Mouse (Mus musculus) limb, embryonic 12.5 days (tissue): Measurements from ENCODE around the gene Hmg20a. TPM values are rescaled to one million over a fixed set of nuclear protein-coding genes. Genes with fewer than 3 reads are reported as not detected.
A peak's percentile ranks its signal among the peaks of the same experiment; 100 is the strongest.

Source experiments
- ATAC-seq: fragments of 200-750 bp; cut with Nextera tagmentation; 2 replicates; pipeline ENCODE4 v1.8.0; 2017; ENCODE audit warnings: low read depth, moderate TSS enrichment; ENCODE audit not compliant: insufficient number of reproducible peaks, insufficient read depth, low FRiP score, low TSS enrichment
- H3K27ac ChIP-seq: fragments of 300-500 bp; sonication (generic); 2 replicates; pipeline ENCODE4 v1.5.1; 2016; ENCODE audit warnings: mild to moderate bottlenecking, moderate library complexity
- H3K27me3 ChIP-seq: fragments of 300-500 bp; sonication (generic); 2 replicates; pipeline ENCODE4 v1.6.1; 2016; ENCODE audit warnings: mild to moderate bottlenecking, moderate library complexity
- H3K36me3 ChIP-seq: fragments of 300-500 bp; sonication (generic); 2 replicates; pipeline ENCODE4 v1.6.1; 2016; ENCODE audit warnings: mild to moderate bottlenecking, moderate library complexity
- H3K4me1 ChIP-seq: fragments of 300-500 bp; sonication (generic); replicated peaks from 2 replicates; pipeline ENCODE4 v1.6.1; 2016
- H3K4me2 ChIP-seq: fragments of 300-500 bp; sonication (generic); 2 replicates; pipeline ENCODE4 v1.6.1; 2016; ENCODE audit warnings: mild to moderate bottlenecking, moderate library complexity
- H3K4me3 ChIP-seq: fragments of 300-500 bp; sonication (generic); replicated peaks from 2 replicates; pipeline ENCODE4 v1.5.1; 2016; ENCODE audit warnings: mild to moderate bottlenecking
- H3K9ac ChIP-seq: fragments of 300-500 bp; sonication (generic); replicated peaks from 2 replicates; pipeline ENCODE4 v1.6.1; 2016; ENCODE audit warnings: mild to moderate bottlenecking, moderate library complexity
- H3K9me3 ChIP-seq: fragments of 300-500 bp; sonication (generic); 2 replicates; pipeline ENCODE4 v1.6.1; 2016; ENCODE audit warnings: mild to moderate bottlenecking, moderate library complexity
- WGBS: fragments of 180-500 bp; shearing (Covaris S2); methylation state at CpG from one replicate; pipeline ENCODE4 v1.1.7; 2016; 5-methylcytosine and 5-hydroxymethylcytosine counted together
- polyA plus RNA-seq: library from polyadenylated mRNA; unstranded; fragments of >200 nt; fragmentation: Nextera tagmentation; extraction: Ambion mirVana; gene quantifications from 2 replicates; pipeline ENCODE4 v1.2.1, GENCODE M21; 2016

Hmg20a gene
- polyA plus RNA-seq, result 72.9 and 75.5 TPM in 2 replicates

DNA sequence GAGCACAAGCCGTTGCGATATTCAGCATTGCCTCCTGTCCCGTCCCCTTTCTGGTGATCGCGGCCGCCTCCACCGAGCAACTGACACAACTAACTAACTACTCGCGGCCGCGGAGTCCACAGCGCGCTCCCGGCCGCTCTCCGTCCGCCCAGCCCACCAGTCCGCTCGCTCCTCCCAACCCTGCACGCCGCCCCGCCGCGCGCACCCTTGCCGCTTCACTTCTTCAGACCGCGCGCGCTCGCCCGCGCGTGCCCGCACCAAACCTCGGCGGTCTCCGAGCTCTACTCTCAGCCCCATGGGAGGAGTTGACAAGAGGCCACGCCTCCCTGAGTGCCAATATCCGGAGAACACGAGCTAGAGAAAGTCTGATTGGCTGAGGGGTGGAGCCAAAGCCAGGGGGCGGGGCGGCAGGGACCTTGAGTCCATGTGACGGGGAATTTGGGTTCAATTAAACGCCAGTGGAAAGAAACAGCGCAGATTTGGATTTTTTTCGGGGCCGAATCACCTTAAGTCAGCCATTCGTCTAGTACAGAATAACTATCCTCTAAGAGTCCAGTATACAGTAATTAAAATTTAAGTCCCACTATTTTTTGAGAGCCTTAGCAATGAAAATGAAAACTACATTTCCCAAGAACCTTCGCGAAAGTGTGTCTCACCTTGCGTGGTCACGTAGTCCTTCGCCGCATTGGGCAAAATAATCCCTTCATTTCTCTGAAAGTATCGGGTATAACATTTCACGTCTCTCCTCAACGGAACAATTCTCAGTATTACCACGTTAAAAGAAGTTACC, at the start of gene Hmg20a, which contains the start of gene Peak1:
Gene Hmg20a, plus strand, starts transcription at position 662 of the 790 bp plus-strand sequence.
Gene Peak1, minus strand, starts transcription at position 120 of the 790 bp plus-strand sequence.
- Histone ChIP-seq H3K27me3 (no peaks in the 10 kb centered on the region), H3K36me3 (no peaks in the 10 kb centered on the region), H3K27ac (peak within 1 kb of the TSS; percentile 95), H3K9ac (peak within 1 kb of the TSS; percentile 86), H3K9me3 (no peaks in the 10 kb centered on the region), H3K4me2 (peak within 1 kb of the TSS; percentile 67), H3K4me3 (peak within 1 kb of the TSS; percentile 74), H3K4me1 (peaks cover 23% of the 10 kb centered on the region)
- under 1% methylated on average over 58 of the region's 59 CpGs for WGBS
- peak; percentile 94 for ATAC-seq

- Histone ChIP-seq H3K4me3 (no peak overlapping the region), H3K4me1 (0 out of 2 replicates have a peak, but pooled peaks cover 4% of the 10 kb centered on the region), H3K36me3 (no peaks in the 10 kb centered on the region), H3K9me3 (no peaks in the 10 kb centered on the region), H3K27me3 (no peaks in the 10 kb centered on the region), H3K9ac (no peak overlapping the region), H3K27ac (peak overlapping the region; percentile 35; the same call in 1 of the 2 replicates), H3K4me2 (no peak overlapping the region)
- WGBS, result 61% methylated on average over 3 of the region's 3 CpGs
- ATAC-seq, result no peak
These were observed 49.6 kb upstream of the Hmg20a start for GRCm38 (mm10) chr9:56368814-56369213.

- H3K4me3 ChIP-seq, result no peak overlapping the region
- H3K4me1 ChIP-seq, result 0 out of 2 replicates have a peak, but pooled peaks cover 4% of the 10 kb centered on the region
- H3K36me3 ChIP-seq, result no peaks in the 10 kb centered on the region
- no peak for ATAC-seq
- H3K27ac ChIP-seq, result no peak overlapping the region
- H3K9me3 ChIP-seq, result no peaks in the 10 kb centered on the region
- WGBS, result 77% methylated on average over 5 of the region's 5 CpGs
- H3K9ac ChIP-seq, result no peak overlapping the region
- H3K27me3 ChIP-seq, result no peaks in the 10 kb centered on the region
- no peak overlapping the region for H3K4me2 ChIP-seq
These were observed 47.7 kb upstream of the Hmg20a start for GRCm38 (mm10) chr9:56370710-56371109.

GRCm38 (mm10) chr9:56374401-56374800, 44.0 kb upstream of the Hmg20a start:
- Histone ChIP-seq H3K9ac (no peak overlapping the region), H3K4me3 (no peak overlapping the region), H3K27ac (no peak overlapping the region), H3K4me1 (no peaks in the 10 kb centered on the region), H3K36me3 (no peaks in the 10 kb centered on the region), H3K4me2 (no peak overlapping the region), H3K9me3 (no peaks in the 10 kb centered on the region), H3K27me3 (no peaks in the 10 kb centered on the region)
- WGBS, result 69% methylated on average over 4 of the region's 4 CpGs
- no peak for ATAC-seq

GRCm38 (mm10) chr9:56382786-56383185, 35.6 kb upstream of the Hmg20a start:
- ATAC-seq, result no peak
- H3K36me3 ChIP-seq, result no peaks in the 10 kb centered on the region
- WGBS, result 82% methylated on average over 1 of the region's 1 CpGs

GRCm38 (mm10) chr9:56392857-56393256, 25.6 kb upstream of the Hmg20a start:
- no peaks in the 10 kb centered on the region for H3K4me1 ChIP-seq
- H3K4me3 ChIP-seq, result no peak overlapping the region
- H3K27ac ChIP-seq, result no peak overlapping the region
- H3K4me2 ChIP-seq, result no peak overlapping the region
- H3K27me3 ChIP-seq, result no peaks in the 10 kb centered on the region
- no peaks in the 10 kb centered on the region for H3K36me3 ChIP-seq
- H3K9ac ChIP-seq, result no peak overlapping the region
- ATAC-seq, result no peak
- no peaks in the 10 kb centered on the region for H3K9me3 ChIP-seq
- 88% methylated on average over 3 of the region's 3 CpGs for WGBS

More at GRCm38 (mm10) chr9:56382786-56383185, 35.6 kb upstream of the Hmg20a start:
- H3K27ac ChIP-seq, result no peak overlapping the region
- H3K9ac ChIP-seq, result no peak overlapping the region
- H3K4me1 ChIP-seq, result no peaks in the 10 kb centered on the region
- H3K9me3 ChIP-seq, result no peaks in the 10 kb centered on the region
- H3K4me3 ChIP-seq, result no peak overlapping the region
- H3K4me2 ChIP-seq, result no peak overlapping the region
- no peaks in the 10 kb centered on the region for H3K27me3 ChIP-seq

DNA sequence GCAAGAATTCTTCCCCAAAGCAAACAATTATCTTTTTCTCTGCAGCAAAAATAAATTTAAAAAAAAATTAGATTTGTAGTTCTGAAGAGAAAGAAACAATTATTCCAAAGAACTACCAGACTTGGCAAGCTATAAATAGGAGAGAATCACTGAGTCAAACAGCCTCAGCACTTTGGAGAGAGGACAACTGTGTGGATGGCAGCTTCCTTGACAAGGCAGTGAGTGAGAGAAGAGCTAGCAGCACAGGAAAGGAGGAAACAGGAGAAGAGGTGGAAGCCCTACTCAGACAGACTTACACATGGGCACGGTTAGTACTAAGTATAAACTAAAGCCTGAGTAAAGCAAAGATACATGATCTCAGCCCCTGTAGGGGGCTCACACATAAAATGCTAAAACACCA, 22.1 kb upstream of the Hmg20a start:
- H3K9ac ChIP-seq, result no peak overlapping the region
- H3K4me1 ChIP-seq, result no peaks in the 10 kb centered on the region
- H3K27me3 ChIP-seq, result no peaks in the 10 kb centered on the region
- H3K27ac ChIP-seq, result no peak overlapping the region
- H3K4me3 ChIP-seq, result no peak overlapping the region
- no peaks in the 10 kb centered on the region for H3K36me3 ChIP-seq
- no peaks in the 10 kb centered on the region for H3K9me3 ChIP-seq
- WGBS, result 44% methylated on average over 1 of the region's 1 CpGs
- ATAC-seq, result no peak
- no peak overlapping the region for H3K4me2 ChIP-seq

GRCm38 (mm10) chr9:56404619-56405018, 13.8 kb upstream of the Hmg20a start:
- no peak overlapping the region for H3K4me3 ChIP-seq
- no peaks in the 10 kb centered on the region for H3K27me3 ChIP-seq
- ATAC-seq, result no peak
- H3K9me3 ChIP-seq, result no peaks in the 10 kb centered on the region
- no peak overlapping the region for H3K9ac ChIP-seq
- no peak overlapping the region for H3K27ac ChIP-seq
- 64% methylated on average over 4 of the region's 4 CpGs for WGBS
- peaks cover 3% of the 10 kb centered on the region for H3K4me1 ChIP-seq
- H3K4me2 ChIP-seq, result no peak overlapping the region
- no peaks in the 10 kb centered on the region for H3K36me3 ChIP-seq

DNA sequence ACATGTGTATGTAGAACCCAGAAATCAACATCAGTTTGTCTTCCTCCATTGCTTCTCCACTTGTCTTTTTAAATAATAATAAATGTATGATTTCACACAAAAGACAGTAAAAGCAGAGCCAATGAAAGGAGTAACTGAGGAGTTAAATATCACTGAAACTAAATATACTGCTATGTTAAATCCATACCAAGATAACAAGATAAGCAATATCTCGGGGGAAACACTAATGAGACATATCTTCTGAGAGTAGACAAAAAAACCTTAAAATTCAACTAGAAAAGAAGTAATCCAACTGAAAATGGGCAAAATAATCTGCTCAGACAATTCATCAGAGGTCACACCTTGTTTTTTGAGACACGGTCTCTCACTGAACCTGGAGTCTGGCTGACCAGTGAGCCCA, 8.5 kb upstream of the Hmg20a start:
- no peak overlapping the region for H3K9ac ChIP-seq
- no peak overlapping the region for H3K4me3 ChIP-seq
- no peaks in the 10 kb centered on the region for H3K4me1 ChIP-seq
- H3K4me2 ChIP-seq, result no peak overlapping the region
- 85% methylated on average over 2 of the region's 2 CpGs for WGBS
- ATAC-seq, result no peak
- H3K27ac ChIP-seq, result no peak overlapping the region
- H3K9me3 ChIP-seq, result no peaks in the 10 kb centered on the region
- H3K36me3 ChIP-seq, result no peaks in the 10 kb centered on the region
- H3K27me3 ChIP-seq, result no peaks in the 10 kb centered on the region

DNA sequence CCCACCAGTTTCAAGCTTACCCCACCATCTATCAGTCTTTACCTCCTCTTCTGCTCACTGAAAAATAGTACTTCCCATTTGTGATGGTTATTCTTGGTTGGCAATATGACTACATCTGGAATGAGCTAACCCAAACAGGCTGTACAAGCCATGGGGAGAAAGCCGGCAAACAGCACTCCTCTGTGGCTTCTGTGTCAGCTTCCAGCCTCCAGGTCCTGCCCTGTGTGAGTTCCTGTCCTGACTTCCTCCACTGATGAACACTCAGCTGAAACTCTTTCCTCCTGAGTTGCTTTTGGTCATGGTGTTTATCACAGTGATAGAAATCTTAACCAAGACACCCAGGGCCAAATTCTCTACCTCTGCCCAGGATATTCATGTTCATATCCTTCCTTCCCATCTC, 5.7 kb upstream of the Hmg20a start:
- Histone ChIP-seq H3K27ac (no peak overlapping the region), H3K4me3 (no peak overlapping the region), H3K9ac (no peak overlapping the region), H3K4me1 (peaks cover 7% of the 10 kb centered on the region), H3K4me2 (no peak overlapping the region), H3K9me3 (no peaks in the 10 kb centered on the region), H3K27me3 (no peaks in the 10 kb centered on the region), H3K36me3 (no peaks in the 10 kb centered on the region)
- ATAC-seq, result no peak
- 79% methylated on average over 1 of the region's 1 CpGs for WGBS

- no peak for ATAC-seq
- Histone ChIP-seq H3K4me2 (no peak overlapping the region), H3K4me1 (peaks cover 7% of the 10 kb centered on the region), H3K9me3 (no peaks in the 10 kb centered on the region), H3K9ac (no peak overlapping the region), H3K27me3 (no peaks in the 10 kb centered on the region), H3K27ac (no peak overlapping the region), H3K4me3 (no peak overlapping the region), H3K36me3 (no peaks in the 10 kb centered on the region)
These were observed 4.1 kb upstream of the Hmg20a start for GRCm38 (mm10) chr9:56414322-56414721.

DNA sequence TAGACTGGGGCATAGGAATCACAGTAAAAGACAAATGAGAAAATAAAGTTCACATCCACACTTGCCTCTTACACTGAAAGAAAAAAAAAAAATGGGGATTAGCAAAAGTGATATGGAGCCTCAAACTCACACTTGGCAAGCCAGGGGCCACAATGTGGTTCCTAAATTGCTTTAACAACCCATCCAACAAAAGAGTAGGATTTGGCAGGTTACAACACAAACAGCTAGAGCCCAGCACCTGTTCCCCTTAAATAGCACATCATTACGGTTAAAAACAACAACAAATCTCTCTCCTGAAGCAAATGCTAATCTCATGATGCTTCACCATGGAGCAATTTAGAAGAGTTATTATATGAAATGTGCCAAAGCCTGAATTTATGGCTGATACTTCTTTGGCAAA, 3.0 kb upstream of the Hmg20a start:
- no peak overlapping the region for H3K4me2 ChIP-seq
- WGBS, result 86% methylated on average over 1 of the region's 1 CpGs
- peaks cover 16% of the 10 kb centered on the region for H3K4me1 ChIP-seq
- H3K9me3 ChIP-seq, result no peaks in the 10 kb centered on the region
- H3K27ac ChIP-seq, result no peak overlapping the region
- no peak overlapping the region for H3K9ac ChIP-seq
- ATAC-seq, result no peak
- H3K36me3 ChIP-seq, result no peaks in the 10 kb centered on the region
- no peak overlapping the region for H3K4me3 ChIP-seq
- H3K27me3 ChIP-seq, result no peaks in the 10 kb centered on the region
